Mouse (Mus musculus): ENCODE results near the gene Zbtb20. TPM values are rescaled to one million over a fixed set of nuclear protein-coding genes. Genes with fewer than 3 reads are reported as not detected.

Gene Zbtb20
- polyA plus RNA-seq, 1 experiment from 2014 or later = 44.6 TPM

DNA sequence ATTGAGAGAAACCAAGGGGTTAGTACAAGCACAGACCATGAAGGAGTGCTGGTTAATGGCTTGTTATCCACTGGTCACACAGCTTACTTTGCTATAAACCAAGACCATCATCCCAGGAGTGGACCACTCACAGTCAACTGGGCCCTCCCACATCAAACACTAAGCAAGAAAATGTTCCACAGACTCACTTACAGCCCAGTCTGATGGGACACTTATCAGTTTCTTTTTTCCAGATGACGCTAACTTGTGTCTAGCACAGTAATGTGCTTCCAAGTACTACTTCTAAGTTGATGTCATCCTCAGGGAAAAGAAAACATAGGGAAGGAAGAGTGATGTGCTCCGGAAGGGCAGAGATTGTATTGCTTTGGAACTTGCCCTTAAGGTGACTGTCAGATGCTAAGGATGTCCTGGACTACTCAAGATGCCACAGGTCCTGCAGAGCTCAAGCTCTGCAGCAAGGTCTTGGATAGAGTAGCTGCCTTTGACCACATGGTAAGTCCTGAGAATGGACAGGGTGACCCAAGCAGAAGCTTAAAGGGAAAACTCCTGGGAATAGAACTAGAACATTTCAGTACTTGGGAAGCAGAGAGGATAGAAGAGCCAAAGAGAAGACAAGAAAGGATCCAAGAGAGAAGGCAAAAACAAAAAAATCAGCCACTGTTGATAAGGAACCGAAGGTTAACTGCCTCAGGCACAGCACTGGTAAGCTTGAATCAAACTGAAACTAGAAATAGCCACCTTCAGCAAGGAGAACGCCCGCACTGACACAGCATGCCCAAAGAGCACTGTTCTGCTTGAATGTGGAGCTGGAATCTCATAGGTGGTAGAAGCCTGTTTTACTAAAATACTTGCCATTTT is 556.1 kb downstream of the Zbtb20 start:
- Histone ChIP-seq H3K9me3 (ENCODE audit: low read length) (no peaks in the 10 kb centered on the region), H3K27me3 (ENCODE audit: insufficient read depth, low read length) (no peaks in the 10 kb centered on the region), H3K27ac (ENCODE audit: low read length) (no peak overlapping the region), H3K4me1 (ENCODE audit: insufficient read depth, low read length) (no peaks in the 10 kb centered on the region), H3K9ac (replicated peaks; ENCODE audit: low read length) (no peak overlapping the region), H3K4me2 (replicated peaks; ENCODE audit: low read depth, low read length) (no peak overlapping the region), H3K4me3 (ENCODE audit: low read length) (no peak overlapping the region), H3K36me3 (ENCODE audit: insufficient read depth, low read length) (no peaks in the 10 kb centered on the region)
- 65% methylated on average over 5 of the region's 5 CpGs for WGBS
- ATAC-seq (ENCODE audit: low FRiP score, low TSS enrichment) = peak; percentile 57; the same call in 1 of the 2 replicates

DNA sequence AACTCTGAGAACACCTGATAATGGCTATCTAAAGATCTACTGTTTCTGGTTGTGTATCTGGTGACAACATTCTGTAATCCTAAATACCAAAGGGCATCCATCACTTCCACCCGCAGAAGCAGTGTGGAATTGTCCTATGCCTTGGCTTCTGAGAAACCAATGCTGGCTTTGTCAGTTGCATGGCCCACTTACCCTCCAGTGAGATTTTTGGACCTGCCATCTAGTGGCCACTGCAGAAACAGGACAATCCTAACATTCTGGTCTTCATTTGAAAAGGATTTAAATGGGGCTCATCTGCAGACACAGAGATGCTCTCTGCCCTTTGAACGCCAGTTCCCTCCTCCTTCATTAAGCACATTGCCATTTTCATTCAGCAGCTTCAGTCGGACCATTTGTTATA is 559.3 kb downstream of the Zbtb20 start:
- H3K4me1 ChIP-seq (ENCODE audit: insufficient read depth, low read length) = no peaks in the 10 kb centered on the region
- no peaks in the 10 kb centered on the region for H3K27me3 ChIP-seq (ENCODE audit: insufficient read depth, low read length)
- no peak overlapping the region for H3K9ac ChIP-seq (replicated peaks; ENCODE audit: low read length)
- no peaks in the 10 kb centered on the region for H3K9me3 ChIP-seq (ENCODE audit: low read length)
- WGBS = 43% methylated on average over 3 of the region's 3 CpGs
- no peak overlapping the region for H3K4me2 ChIP-seq (replicated peaks; ENCODE audit: low read depth, low read length)
- H3K4me3 ChIP-seq (ENCODE audit: low read length) = no peak overlapping the region
- no peak; the same call in 1 of the 2 replicates for ATAC-seq (ENCODE audit: low FRiP score, low TSS enrichment)
- H3K36me3 ChIP-seq (ENCODE audit: insufficient read depth, low read length) = no peaks in the 10 kb centered on the region
- H3K27ac ChIP-seq (ENCODE audit: low read length) = no peak overlapping the region

GRCm38 (mm10) chr16:43438878-43439371 is 563.2 kb downstream of the Zbtb20 start:
- Histone ChIP-seq H3K27ac (ENCODE audit: low read length) (no peak overlapping the region), H3K36me3 (ENCODE audit: insufficient read depth, low read length) (no peaks in the 10 kb centered on the region), H3K4me2 (replicated peaks; ENCODE audit: low read depth, low read length) (no peak overlapping the region), H3K27me3 (ENCODE audit: insufficient read depth, low read length) (no peaks in the 10 kb centered on the region), H3K4me1 (ENCODE audit: insufficient read depth, low read length) (no peaks in the 10 kb centered on the region), H3K4me3 (ENCODE audit: low read length) (no peak overlapping the region), H3K9me3 (ENCODE audit: low read length) (no peaks in the 10 kb centered on the region), H3K9ac (replicated peaks; ENCODE audit: low read length) (no peak overlapping the region)
- no peak for ATAC-seq (ENCODE audit: low FRiP score, low TSS enrichment)
- 77% methylated on average over 6 of the region's 8 CpGs for WGBS

GRCm38 (mm10) chr16:43441392-43441791 is 565.7 kb downstream of the Zbtb20 start:
- Histone ChIP-seq H3K4me1 (ENCODE audit: insufficient read depth, low read length) (no peaks in the 10 kb centered on the region), H3K36me3 (ENCODE audit: insufficient read depth, low read length) (no peaks in the 10 kb centered on the region), H3K27ac (ENCODE audit: low read length) (no peak overlapping the region), H3K4me3 (ENCODE audit: low read length) (no peak overlapping the region), H3K4me2 (replicated peaks; ENCODE audit: low read depth, low read length) (no peak overlapping the region), H3K27me3 (ENCODE audit: insufficient read depth, low read length) (no peaks in the 10 kb centered on the region), H3K9ac (replicated peaks; ENCODE audit: low read length) (no peak overlapping the region), H3K9me3 (ENCODE audit: low read length) (no peaks in the 10 kb centered on the region)
- ATAC-seq (ENCODE audit: low FRiP score, low TSS enrichment) = no peak
- 79% methylated on average over 6 of the region's 6 CpGs for WGBS

DNA sequence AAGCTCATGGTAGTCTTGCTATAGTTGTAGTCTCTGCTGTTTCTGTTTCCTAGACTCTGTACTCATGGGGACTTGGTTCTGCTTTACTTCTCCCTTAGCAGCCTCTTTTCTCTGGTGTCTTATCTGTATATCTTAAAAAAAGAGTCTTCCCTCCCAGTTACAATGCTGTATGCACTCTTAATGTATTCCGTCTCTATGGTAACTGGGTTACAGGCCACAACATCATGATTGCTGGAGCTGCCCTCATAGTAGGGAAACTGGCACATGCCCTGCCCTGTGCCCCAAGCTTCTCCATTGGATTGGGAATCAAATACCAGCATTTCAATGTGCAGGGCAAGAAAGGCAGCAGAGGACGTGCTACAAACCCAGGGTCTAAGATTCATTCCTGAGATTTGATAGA is 567.4 kb downstream of the Zbtb20 start:
- Histone ChIP-seq H3K9me3 (ENCODE audit: low read length) (no peaks in the 10 kb centered on the region), H3K36me3 (ENCODE audit: insufficient read depth, low read length) (no peaks in the 10 kb centered on the region), H3K4me2 (replicated peaks; ENCODE audit: low read depth, low read length) (no peak overlapping the region), H3K9ac (replicated peaks; ENCODE audit: low read length) (no peak overlapping the region), H3K4me1 (ENCODE audit: insufficient read depth, low read length) (no peaks in the 10 kb centered on the region), H3K27ac (ENCODE audit: low read length) (no peak overlapping the region), H3K27me3 (ENCODE audit: insufficient read depth, low read length) (no peaks in the 10 kb centered on the region), H3K4me3 (ENCODE audit: low read length) (no peak overlapping the region)
- no peak for ATAC-seq (ENCODE audit: low FRiP score, low TSS enrichment)
- WGBS = 82% methylated on average over 2 of the region's 2 CpGs

DNA sequence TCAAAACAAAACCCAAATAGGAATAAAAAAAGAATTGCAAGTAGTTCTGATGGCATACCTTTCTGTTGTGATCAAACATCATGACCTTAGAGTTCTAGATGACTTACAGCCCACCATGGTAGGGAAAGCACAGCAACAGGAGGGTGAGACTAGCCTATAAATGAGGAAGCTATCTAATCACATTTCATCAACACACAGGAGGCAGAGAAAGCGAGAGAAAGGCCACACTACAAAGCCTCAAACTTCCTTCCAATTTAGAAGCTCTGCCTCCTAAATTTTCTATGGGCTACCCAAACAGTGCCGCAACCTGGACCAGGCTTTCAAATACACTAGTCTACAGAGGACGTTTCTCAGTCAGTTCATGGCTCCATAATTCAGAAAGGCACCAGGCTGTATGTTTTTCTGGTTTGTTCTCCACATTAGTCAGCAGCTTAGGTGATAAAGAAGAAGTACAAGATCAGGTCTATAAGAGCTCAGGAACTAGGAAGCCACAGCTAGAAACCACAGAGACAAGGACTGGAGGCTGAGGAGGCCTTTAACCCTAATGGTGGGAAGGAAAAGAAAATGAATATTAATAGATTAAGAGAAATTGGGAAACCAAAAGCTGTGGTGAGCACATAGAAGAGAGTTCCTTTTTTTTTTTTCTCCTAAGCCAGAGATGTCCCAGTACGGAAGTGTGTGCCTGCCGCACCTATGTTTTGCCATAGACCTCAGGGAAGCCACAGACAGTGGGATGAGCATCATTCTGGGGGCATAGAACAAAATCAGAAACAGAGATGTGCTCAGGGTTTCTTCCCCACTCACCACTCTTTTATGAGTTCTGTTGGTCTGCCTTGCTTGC is 572.7 kb downstream of the Zbtb20 start:
- Histone ChIP-seq H3K27ac (ENCODE audit: low read length) (no peak overlapping the region), H3K27me3 (ENCODE audit: insufficient read depth, low read length) (no peaks in the 10 kb centered on the region), H3K4me1 (ENCODE audit: insufficient read depth, low read length) (no peaks in the 10 kb centered on the region), H3K9ac (replicated peaks; ENCODE audit: low read length) (no peak overlapping the region), H3K4me2 (replicated peaks; ENCODE audit: low read depth, low read length) (no peak overlapping the region), H3K4me3 (ENCODE audit: low read length) (no peak overlapping the region), H3K9me3 (ENCODE audit: low read length) (no peaks in the 10 kb centered on the region), H3K36me3 (ENCODE audit: insufficient read depth, low read length) (no peaks in the 10 kb centered on the region)
- 84% methylated on average over 5 of the region's 5 CpGs for WGBS
- ATAC-seq (ENCODE audit: low FRiP score, low TSS enrichment) = no peak

- Histone ChIP-seq H3K4me3 (ENCODE audit: low read length) (no peak overlapping the region), H3K9ac (replicated peaks; ENCODE audit: low read length) (no peak overlapping the region), H3K4me2 (replicated peaks; ENCODE audit: low read depth, low read length) (no peak overlapping the region), H3K36me3 (ENCODE audit: insufficient read depth, low read length) (no peaks in the 10 kb centered on the region), H3K27me3 (ENCODE audit: insufficient read depth, low read length) (no peaks in the 10 kb centered on the region), H3K27ac (ENCODE audit: low read length) (no peak overlapping the region), H3K4me1 (ENCODE audit: insufficient read depth, low read length) (peaks cover 7% of the 10 kb centered on the region), H3K9me3 (ENCODE audit: low read length) (no peaks in the 10 kb centered on the region)
- 39% methylated on average over 4 of the region's 4 CpGs for WGBS
- ATAC-seq (ENCODE audit: low FRiP score, low TSS enrichment) = no peak
Measured at GRCm38 (mm10) chr16:43454370-43454934, 578.8 kb downstream of the Zbtb20 start.

DNA sequence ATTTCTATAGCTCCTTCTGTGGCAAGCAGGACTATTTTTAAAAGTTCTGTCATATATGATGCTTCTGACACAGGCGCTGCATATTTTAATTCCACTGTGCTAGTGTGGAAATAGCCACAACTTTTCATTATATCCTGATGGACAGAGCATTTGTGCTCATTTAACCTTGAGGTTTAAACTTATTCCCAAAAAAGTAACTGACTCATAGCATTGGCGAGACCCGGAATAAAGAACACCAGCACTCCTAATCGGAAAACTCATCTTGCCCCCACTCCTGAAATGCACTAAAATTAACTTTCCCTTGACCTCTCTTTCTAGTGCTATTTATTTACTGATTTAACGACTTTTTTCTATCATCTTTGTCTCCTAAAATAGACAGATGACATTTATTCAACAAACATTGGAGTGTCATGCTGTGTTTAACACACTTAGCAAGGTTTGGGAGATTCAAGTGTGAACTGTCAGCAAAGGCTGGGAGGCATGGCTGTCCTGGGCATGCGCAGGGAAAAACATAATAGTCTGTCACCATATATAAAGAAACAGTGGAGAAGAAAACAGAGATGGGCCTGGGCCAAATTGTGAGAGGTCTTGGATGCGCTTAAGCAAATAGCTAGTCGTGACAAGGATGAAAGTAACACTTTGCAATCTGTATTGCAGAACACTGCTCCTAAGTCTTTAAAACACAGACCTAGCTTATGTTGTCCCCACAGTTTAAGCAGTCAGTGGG is 580.9 kb downstream of the Zbtb20 start:
- 60% methylated on average over 8 of the region's 8 CpGs for WGBS
- no peak overlapping the region for H3K27ac ChIP-seq (ENCODE audit: low read length)
- H3K4me3 ChIP-seq (ENCODE audit: low read length) = no peak overlapping the region
- H3K9me3 ChIP-seq (ENCODE audit: low read length) = no peaks in the 10 kb centered on the region
- ATAC-seq (ENCODE audit: low FRiP score, low TSS enrichment) = no peak
- no peaks in the 10 kb centered on the region for H3K27me3 ChIP-seq (ENCODE audit: insufficient read depth, low read length)
- peaks cover 7% of the 10 kb centered on the region for H3K4me1 ChIP-seq (ENCODE audit: insufficient read depth, low read length)
- no peak overlapping the region for H3K4me2 ChIP-seq (replicated peaks; ENCODE audit: low read depth, low read length)
- H3K9ac ChIP-seq (replicated peaks; ENCODE audit: low read length) = no peak overlapping the region
- H3K36me3 ChIP-seq (ENCODE audit: insufficient read depth, low read length) = no peaks in the 10 kb centered on the region

- no peak overlapping the region for H3K4me3 ChIP-seq (ENCODE audit: low read length)
- no peak for ATAC-seq (ENCODE audit: low FRiP score, low TSS enrichment)
- H3K4me2 ChIP-seq (replicated peaks; ENCODE audit: low read depth, low read length) = no peak overlapping the region
- no peaks in the 10 kb centered on the region for H3K27me3 ChIP-seq (ENCODE audit: insufficient read depth, low read length)
- H3K36me3 ChIP-seq (ENCODE audit: insufficient read depth, low read length) = no peaks in the 10 kb centered on the region
- peaks cover 18% of the 10 kb centered on the region for H3K4me1 ChIP-seq (ENCODE audit: insufficient read depth, low read length)
- WGBS = 76% methylated on average over 8 of the region's 8 CpGs
- no peak overlapping the region for H3K9ac ChIP-seq (replicated peaks; ENCODE audit: low read length)
- H3K9me3 ChIP-seq (ENCODE audit: low read length) = no peaks in the 10 kb centered on the region
- no peak overlapping the region for H3K27ac ChIP-seq (ENCODE audit: low read length)
Measured at GRCm38 (mm10) chr16:43457814-43458213, 582.1 kb downstream of the Zbtb20 start.
